ENCODE assay signal across 8 mouse cellular contexts in the genomic region with DNA sequence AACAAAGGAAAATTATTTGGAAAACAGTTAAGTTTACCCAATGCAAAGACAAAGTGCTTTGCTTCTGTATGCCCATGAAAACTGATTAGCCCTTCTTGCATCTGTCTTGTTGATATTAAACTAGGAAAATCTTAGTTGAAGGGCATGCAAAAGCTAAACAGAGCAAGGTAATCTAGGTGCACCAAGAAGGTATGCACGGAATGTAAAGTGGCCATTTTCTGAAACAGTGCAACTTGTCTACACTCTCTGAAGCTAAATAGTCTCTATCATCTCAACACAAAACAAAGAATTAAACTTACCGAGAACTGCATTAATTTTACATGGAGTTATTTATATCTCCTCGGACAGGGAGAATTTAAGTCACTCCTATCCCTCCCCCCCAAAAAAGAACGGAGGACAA. TPM values are rescaled to one million over a fixed set of nuclear protein-coding genes. Genes with fewer than 3 reads are reported as not detected.
DNase-seq lines count a peak whose midpoint lies in the region; ATAC-seq and TF ChIP-seq lines count a peak whose summit lies in the region.

No protein-coding gene starts in this region.

- peak overlapping the region; percentile 68 for H3K9ac ChIP-seq in liver, embryonic 13.5 days

- no peaks in the 10 kb centered on the region for H3K9me3 ChIP-seq in erythroblast, embryonic 14.5 days (ENCODE audit: control insufficient read depth, low read length)
- H3K9me3 ChIP-seq in liver, embryonic 13.5 days (replicated peaks) = no peaks in the 10 kb centered on the region

- TF ChIP-seq CTCF in testis, adult 2 months (IDR thresholded peaks at IDR 0.05; ENCODE audit: control insufficient read depth, insufficient read depth, insufficient replicate concordance, low read depth, low read length) = no peak

- H3K4me1 ChIP-seq in erythroblast, embryonic 14.5 days (ENCODE audit: control insufficient read depth) = peaks cover 55% of the 10 kb centered on the region
- H3K4me1 ChIP-seq in testis, adult 2 months (ENCODE audit: control insufficient read depth, insufficient read depth, low read length) = peaks cover 2% of the 10 kb centered on the region
- H3K4me1 ChIP-seq in liver, embryonic 13.5 days (replicated peaks) = peaks cover 67% of the 10 kb centered on the region

- no peak for DNase-seq in testis, postnatal 14 days (ENCODE audit: low spot score)
- DNase-seq in liver, embryonic 13.5 days = no peak
- no peak for DNase-seq in adrenal gland, postnatal 10 days
- DNase-seq in adrenal gland, postnatal 14 days = no peak
- no peak for DNase-seq in ovary, postnatal 36 days (ENCODE audit: low spot score)

- ATAC-seq in erythroblast, adult 5-6 weeks (replicated peaks; ENCODE audit: low FRiP score, poor library complexity, severe bottlenecking) = no peak
- no peak for ATAC-seq in liver, embryonic 13.5 days (ENCODE audit: low read depth)

- peaks cover 20% of the 10 kb centered on the region for H3K36me3 ChIP-seq in erythroblast, embryonic 14.5 days (ENCODE audit: control insufficient read depth)
- no peaks in the 10 kb centered on the region for H3K36me3 ChIP-seq in testis, adult 2 months (ENCODE audit: control insufficient read depth, insufficient read depth, low read length)
- H3K36me3 ChIP-seq in liver, embryonic 13.5 days = no peaks in the 10 kb centered on the region

- no peaks in the 10 kb centered on the region for H3K27me3 ChIP-seq in erythroblast, embryonic 14.5 days (ENCODE audit: control insufficient read depth)
- H3K27me3 ChIP-seq in testis, adult 2 months (ENCODE audit: control insufficient read depth, insufficient read depth, low read length) = no peaks in the 10 kb centered on the region
- H3K27me3 ChIP-seq in liver, embryonic 13.5 days = no peaks in the 10 kb centered on the region

- 29% methylated on average over 4 of the region's 4 CpGs for WGBS in liver, embryonic 13.5 days (ENCODE audit: insufficient replicate concordance)

- H3K27ac ChIP-seq in testis, adult 2 months (ENCODE audit: control insufficient read depth, insufficient read depth, low read depth, low read length) = peak overlapping the region; percentile 69; the same call in 1 of the 2 replicates
- peak overlapping the region; percentile 20; the same call in 1 of the 2 replicates for H3K27ac ChIP-seq in liver, embryonic 13.5 days

- H3K4me2 ChIP-seq in liver, embryonic 13.5 days = peak overlapping the region; percentile 73

- peak overlapping the region; percentile 71 for H3K4me3 ChIP-seq in erythroblast, embryonic 14.5 days (replicated peaks)
- peak overlapping the region; percentile 64 for H3K4me3 ChIP-seq in testis, adult 2 months (ENCODE audit: control insufficient read depth, low read depth, low read length)
- H3K4me3 ChIP-seq in liver, embryonic 13.5 days (replicated peaks) = peak overlapping the region; percentile 60

- no peak for TF ChIP-seq POLR2A in testis, adult 2 months (IDR thresholded peaks at IDR 0.05; ENCODE audit: control insufficient read depth, low read depth, low read length)

RNA-seq across cellular contexts. Expression of gene Nfyc, which starts 16.2 kb away (rescaled TPM):
- 9.7 and 21.5 TPM in 2 replicates for polyA plus RNA-seq in erythroblast, embryonic 14.5 days (2012)
- 27.9 and 30.3 TPM in 2 replicates for total RNA-seq in erythroblast, adult 5-6 weeks (2015; ENCODE audit: low replicate concordance)
- 30.0 and 36.3 TPM in 2 replicates for total RNA-seq in erythroblast, adult 5-6 weeks (2017; ENCODE audit: low replicate concordance)
- 60.9 and 70.3 TPM in 2 replicates for polyA plus RNA-seq in testis, adult 2 months (2012; rRNA removed)
- 54.1 and 60.4 TPM in 2 replicates for polyA plus RNA-seq in liver, embryonic 13.5 days (2015; fragmentation: Nextera tagmentation; extraction: Ambion mirVana)
- total RNA-seq in adrenal gland, postnatal 10 days (2021) = 10 to 100 TPM; 44.4 to 70.7 TPM
- 58.8 and 74.3 TPM in 2 replicates for total RNA-seq in adrenal gland, postnatal 14 days (2021)

RNA-seq across cellular contexts. Expression of gene Rims3, which starts 39.5 kb away (rescaled TPM):
- polyA plus RNA-seq in erythroblast, embryonic 14.5 days (2012) = 0.01 and 0.04 TPM in 2 replicates
- total RNA-seq in erythroblast, adult 5-6 weeks (2015; ENCODE audit: low replicate concordance) = 0.21 and 1.2 TPM in 2 replicates
- total RNA-seq in erythroblast, adult 5-6 weeks (2017; ENCODE audit: low replicate concordance) = 0.43 and 0.98 TPM in 2 replicates
- 3.3 and 4.0 TPM in 2 replicates for polyA plus RNA-seq in testis, adult 2 months (2012; rRNA removed)
- 0.16 and 0.19 TPM in 2 replicates for polyA plus RNA-seq in liver, embryonic 13.5 days (2015; fragmentation: Nextera tagmentation; extraction: Ambion mirVana)
- total RNA-seq in adrenal gland, postnatal 10 days (2021) = 1 to 10 TPM; 6.2 to 6.5 TPM
- total RNA-seq in adrenal gland, postnatal 14 days (2021) = 7.2 and 7.3 TPM in 2 replicates
